ENCODE assay signal across 9 mouse cellular contexts in genomic region chr2:158379354-158380078, GRCm38 (mm10). TPM values are rescaled to one million over a fixed set of nuclear protein-coding genes. Genes with fewer than 3 reads are reported as not detected.
A peak's percentile ranks its signal among the peaks of the same experiment; 100 is the strongest.
DNase-seq lines count a peak whose midpoint lies in the region; ATAC-seq lines count a peak whose summit lies in the region.
"Had no signal": no experiment of that assay in that cellular context is flagged by ENCODE, and none has a peak within 500 bp of the region (broad histone marks: within the 10 kb centered on the region; RNA-seq: fewer than 3 reads in every experiment).

No protein-coding gene starts in this region.

- H3K9me3 ChIP-seq in hindbrain, embryonic 11.5 days (ENCODE audit: control insufficient read depth, low read length): no peaks in the 10 kb centered on the region

- ATAC-seq in hindbrain, embryonic 11.5 days (ENCODE audit: low FRiP score): peak; percentile 41; the same call in 1 of the 2 replicates

- H3K4me1 ChIP-seq in hindbrain, embryonic 11.5 days (replicated peaks; ENCODE audit: control insufficient read depth, insufficient read depth, low read length): no peaks in the 10 kb centered on the region

- no peaks in the 10 kb centered on the region for H3K27me3 ChIP-seq in hindbrain, embryonic 11.5 days (ENCODE audit: control insufficient read depth, insufficient read depth, low read length)

- no peaks in the 10 kb centered on the region for H3K36me3 ChIP-seq in hindbrain, embryonic 11.5 days (ENCODE audit: control insufficient read depth, insufficient read depth, low read length)

- H3K4me3 ChIP-seq in hindbrain, embryonic 11.5 days (ENCODE audit: low read depth, low read length): no peak overlapping the region

- peak; percentile 62 for DNase-seq in adrenal gland, postnatal 10 days
- no peak for DNase-seq in adrenal gland, adult 8-10 months
- peak; percentile 91 for DNase-seq in NIH3T3 (ENCODE audit: low read depth)
- peak; percentile 94 for DNase-seq in embryo, embryonic 11 days
- peak; percentile 90 for DNase-seq in hindbrain, embryonic 11.5 days (ENCODE audit: low spot score)
- DNase-seq in layer of hippocampus, adult 9-11 months: peak; percentile 73
- peak; percentile 66 for DNase-seq in lung, postnatal 25 days (ENCODE audit: low spot score)
- peak; percentile 71 for DNase-seq in right cerebral cortex, adult 2 months (ENCODE audit: low spot score in 2 of 2)

- 49% methylated on average over 13 of the region's 13 CpGs for WGBS in hindbrain, embryonic 11.5 days

- no peak overlapping the region; the same call in 1 of the 2 replicates for H3K27ac ChIP-seq in hindbrain, embryonic 11.5 days (ENCODE audit: low read depth, low read length)
- H3K27ac ChIP-seq: macrophage had no signal

- no peak overlapping the region for H3K4me2 ChIP-seq in hindbrain, embryonic 11.5 days (replicated peaks; ENCODE audit: low read depth, low read length)

- H3K9ac ChIP-seq in hindbrain, embryonic 11.5 days (ENCODE audit: low read depth, low read length): no peak overlapping the region

RNA-seq across cellular contexts. Expression of gene Snhg11, which starts 4.1 kb away (rescaled TPM):
- 10 to 100 TPM in 1 of 2 experiments, 1 to 10 TPM in 1; 3.6 to 15.0 TPM for total RNA-seq in adrenal gland, postnatal 10 days (2021)
- total RNA-seq in adrenal gland, adult 8-10 months (2022): 10 to 100 TPM; 16.5 to 72.5 (median 44.2) TPM
- 42.3 and 79.1 TPM in 2 replicates for polyA plus RNA-seq in hindbrain, embryonic 11.5 days (2014; fragmentation: Nextera tagmentation; extraction: Ambion mirVana)

RNA-seq across cellular contexts. Expression of gene Ralgapb, which starts 30.1 kb away (rescaled TPM):
- total RNA-seq in adrenal gland, postnatal 10 days (2021): 10 to 100 TPM; 33.7 to 42.1 TPM
- total RNA-seq in adrenal gland, adult 8-10 months (2022): 10 to 100 TPM; 70.4 to 97.0 (median 85.3) TPM
- 25.6 and 32.4 TPM in 2 replicates for polyA plus RNA-seq in hindbrain, embryonic 11.5 days (2014; fragmentation: Nextera tagmentation; extraction: Ambion mirVana)
